Mouse (Mus musculus): ENCODE data around the gene Ubtd1.

Gene Ubtd1

DNA sequence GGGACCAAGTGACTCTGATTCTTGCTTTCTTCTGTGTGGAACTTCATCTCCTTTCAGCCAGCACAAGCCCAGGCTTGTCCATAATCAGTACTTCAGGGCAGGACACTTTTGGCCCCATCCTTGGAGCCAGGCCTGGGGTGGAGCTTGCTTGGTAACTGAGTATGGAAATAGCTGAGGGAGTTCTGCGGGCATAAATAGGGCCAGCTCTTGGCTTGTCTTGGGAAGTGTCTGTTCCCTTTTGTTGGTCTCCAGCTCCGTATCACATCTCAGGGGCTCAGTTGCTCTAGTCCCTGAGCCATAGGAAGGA, 40.9 kb downstream of the Ubtd1 start:
- no peak for DNase-seq (ENCODE audit: low spot score)

GRCm38 (mm10) chr19:42026158-42026557, 44.6 kb downstream of the Ubtd1 start:
- peak; percentile 82 for DNase-seq (ENCODE audit: low spot score)

GRCm38 (mm10) chr19:42031112-42031511, 49.5 kb downstream of the Ubtd1 start:
- no peak for DNase-seq (ENCODE audit: low spot score)

- DNase-seq (ENCODE audit: low spot score), result no peak
Measured at GRCm38 (mm10) chr19:42033611-42034010, 52.0 kb downstream of the Ubtd1 start.

DNA sequence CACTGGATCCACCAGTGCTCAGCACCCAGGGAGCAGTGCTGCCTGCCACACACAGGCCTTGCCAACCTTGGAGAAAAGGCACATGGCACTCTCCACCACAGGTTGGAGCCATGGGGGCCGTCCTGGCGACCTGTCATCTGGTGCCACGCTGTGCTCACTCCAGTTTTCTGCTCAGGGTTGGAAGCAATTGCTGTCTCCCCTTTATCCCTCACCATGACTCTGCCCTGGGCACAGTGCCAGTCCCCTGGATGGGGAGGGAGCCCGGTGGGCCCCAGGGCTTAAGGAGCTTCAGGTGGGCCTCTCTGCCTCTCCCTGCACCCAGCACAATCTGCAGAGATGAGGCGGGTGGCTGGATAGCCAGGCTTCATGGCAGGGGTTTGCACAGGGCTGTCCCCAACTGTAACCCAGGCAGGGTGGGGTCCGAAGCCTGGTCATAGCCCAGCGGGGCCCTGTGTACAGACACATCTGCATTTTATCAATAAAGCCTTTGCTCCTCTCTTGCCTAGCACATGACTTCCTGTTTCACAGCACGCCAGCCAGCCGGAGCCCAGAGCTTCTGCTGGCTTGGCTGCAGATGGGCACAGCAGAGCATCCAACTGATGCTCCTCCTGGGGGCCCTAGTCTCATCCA, 52.7 kb downstream of the Ubtd1 start:
- DNase-seq (ENCODE audit: low spot score), result no peak

DNA sequence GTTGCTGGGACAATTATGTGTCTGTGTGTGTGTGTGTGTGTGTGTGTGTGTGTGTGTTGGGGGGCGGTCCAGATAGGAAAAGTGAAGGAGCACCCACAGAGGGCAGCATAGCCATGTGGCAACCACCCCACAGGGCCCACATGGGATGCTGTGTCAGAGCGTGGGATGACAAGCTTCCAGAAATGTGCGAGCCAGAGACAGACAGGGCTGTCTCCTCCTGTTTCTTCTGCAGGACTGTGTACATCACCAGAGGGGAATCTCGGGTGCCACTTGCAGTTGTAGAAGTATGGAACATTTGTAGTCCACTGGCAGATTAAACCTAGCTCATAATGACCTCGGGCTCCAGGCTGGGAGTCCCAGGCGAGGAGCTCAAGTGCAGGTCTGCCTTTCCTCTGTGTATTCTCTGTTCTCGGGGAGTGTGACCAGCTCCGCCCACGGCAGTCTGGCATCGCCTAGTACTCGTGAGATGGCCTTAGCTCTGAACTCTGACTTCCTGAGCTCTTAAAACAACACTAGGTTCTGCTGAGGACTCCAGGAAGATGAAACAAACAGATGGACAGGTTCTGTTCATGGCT, 53.4 kb downstream of the Ubtd1 start:
- no peak for DNase-seq (ENCODE audit: low spot score)

- peak; percentile 78 for DNase-seq (ENCODE audit: low spot score)
Measured at GRCm38 (mm10) chr19:42035456-42036248, 54.1 kb downstream of the Ubtd1 start, which contains the start of gene Ankrd2. TSS of gene Ankrd2 (plus strand) at chr19:42036000.

- no peak for DNase-seq (ENCODE audit: low spot score)
Measured at GRCm38 (mm10) chr19:42036357-42036756, 54.8 kb downstream of the Ubtd1 start.

DNA sequence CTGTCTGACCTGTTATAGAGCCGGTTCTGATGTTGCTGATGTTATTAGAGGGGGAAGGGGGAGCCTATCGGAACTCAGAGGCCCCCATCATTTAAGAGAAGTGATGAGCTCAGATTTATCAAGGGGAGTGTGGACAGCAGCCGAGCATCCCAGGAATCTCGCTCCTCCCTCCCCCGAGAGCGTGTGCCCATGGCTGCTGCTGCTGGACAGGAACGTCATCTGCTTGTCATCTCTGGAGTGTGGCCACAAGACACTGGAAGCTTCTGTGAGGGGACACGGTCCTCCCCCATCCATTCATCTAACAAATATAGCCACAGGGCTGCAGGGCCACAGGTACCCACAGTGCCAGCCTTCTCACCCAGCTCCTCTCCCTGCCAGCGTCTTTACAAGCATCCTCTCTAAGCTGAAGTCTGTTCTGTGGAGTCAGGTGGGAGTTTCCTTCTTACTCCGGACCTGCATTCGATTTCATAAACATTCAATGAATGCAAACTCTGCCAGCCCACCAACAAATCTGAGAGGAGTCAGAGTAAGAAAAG, 55.7 kb downstream of the Ubtd1 start:
- no peak for DNase-seq (ENCODE audit: low spot score)

- DNase-seq (ENCODE audit: low spot score), result no peak
Measured at GRCm38 (mm10) chr19:42038310-42038709, 56.7 kb downstream of the Ubtd1 start.

GRCm38 (mm10) chr19:42043988-42044387, 62.4 kb downstream of the Ubtd1 start:
- no peak for DNase-seq (ENCODE audit: low spot score)

DNA sequence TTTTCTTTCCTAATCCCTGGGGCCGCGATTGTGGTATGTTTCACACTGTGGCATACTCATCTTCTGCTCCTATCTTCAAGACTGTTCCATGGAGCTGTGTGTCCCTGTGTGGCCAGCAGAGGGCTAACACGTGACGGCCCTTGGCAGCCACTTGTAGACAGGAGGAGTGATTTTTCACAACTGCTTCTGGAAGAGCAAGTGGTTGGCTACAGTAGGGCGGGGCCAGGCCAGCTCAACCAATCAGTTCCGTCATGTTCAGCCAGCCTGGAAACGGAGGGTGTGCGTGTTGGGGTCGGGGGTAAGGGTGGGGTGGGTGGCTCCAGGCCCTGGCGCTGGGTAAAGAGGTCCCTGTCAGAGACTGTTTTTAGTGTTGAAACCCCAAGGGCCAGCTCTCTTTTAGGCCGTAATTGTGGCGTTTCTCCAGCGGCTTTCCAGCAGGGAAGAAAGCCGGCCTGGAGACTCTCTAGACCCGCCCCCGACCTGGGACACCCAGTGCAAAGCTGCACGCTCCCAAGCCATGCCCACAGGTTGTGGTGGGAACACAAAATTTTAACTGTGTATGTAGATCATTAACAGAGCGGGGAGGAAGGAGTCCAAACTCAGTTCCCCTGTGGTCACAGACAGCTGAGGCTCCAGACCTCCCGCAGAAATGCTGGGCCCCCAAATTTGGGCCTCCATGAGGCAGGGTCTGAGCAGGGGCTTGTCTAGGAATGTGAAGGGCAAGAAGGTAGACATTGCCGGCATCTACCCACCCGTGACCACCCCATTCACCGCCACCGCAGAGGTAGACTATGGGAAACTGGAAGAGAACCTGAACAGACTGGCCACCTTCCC, 63.9 kb downstream of the Ubtd1 start, which contains the start of gene Hoga1:
Hoga1 (plus strand) TSS at position 342 of the 834 bp plus-strand sequence.
- peak; percentile 59 for DNase-seq (ENCODE audit: low spot score)

- no peak for DNase-seq (ENCODE audit: low spot score)
Measured at GRCm38 (mm10) chr19:42050251-42050650, 68.7 kb downstream of the Ubtd1 start.

DNA sequence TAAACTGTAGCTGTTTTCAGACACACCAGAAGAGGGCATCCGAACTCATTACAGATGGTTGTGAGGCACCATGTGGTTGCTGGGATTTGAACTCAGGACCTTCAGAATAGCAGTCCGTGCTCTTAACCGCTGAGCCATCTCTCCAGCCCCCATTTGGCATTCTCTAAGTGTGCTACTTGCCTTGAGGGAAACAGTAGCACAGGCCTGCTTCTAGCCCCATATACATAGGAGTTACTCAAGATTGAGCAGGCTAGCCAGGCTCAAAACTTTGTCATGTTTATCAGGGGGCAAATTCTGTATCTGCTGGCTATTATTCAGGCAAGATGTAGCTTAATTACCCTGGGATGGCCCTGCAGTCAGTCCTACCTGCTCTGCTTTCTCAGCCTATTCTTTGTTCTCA, 69.8 kb downstream of the Ubtd1 start:
- no peak for DNase-seq (ENCODE audit: low spot score)

DNA sequence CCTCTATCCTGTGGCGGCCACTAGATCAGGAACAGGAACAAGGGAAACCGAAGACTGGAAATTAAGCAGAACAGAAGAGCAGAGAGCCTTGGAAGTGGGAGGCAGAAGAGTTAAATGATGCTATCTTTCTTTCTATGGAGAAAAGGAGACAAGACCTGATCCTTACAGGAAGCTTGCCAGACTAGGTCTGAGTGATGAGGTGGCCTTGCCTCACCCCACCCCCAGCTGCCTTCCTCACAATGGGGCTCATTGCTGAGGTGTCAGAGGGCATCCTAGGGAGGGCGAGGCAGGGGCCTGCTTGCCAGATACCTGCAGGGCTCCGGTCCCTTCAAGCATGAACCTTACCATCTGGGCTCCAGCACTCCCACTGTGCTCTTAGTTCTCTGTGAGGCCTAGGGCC, 70.4 kb downstream of the Ubtd1 start, which contains the start of gene 4933411K16Rik:
4933411K16Rik (plus strand) TSS at position 301 of the 400 bp plus-strand sequence.
- DNase-seq (ENCODE audit: low spot score), result no peak

GRCm38 (mm10) chr19:42054255-42054654, 72.7 kb downstream of the Ubtd1 start:
- no peak for DNase-seq (ENCODE audit: low spot score)

DNA sequence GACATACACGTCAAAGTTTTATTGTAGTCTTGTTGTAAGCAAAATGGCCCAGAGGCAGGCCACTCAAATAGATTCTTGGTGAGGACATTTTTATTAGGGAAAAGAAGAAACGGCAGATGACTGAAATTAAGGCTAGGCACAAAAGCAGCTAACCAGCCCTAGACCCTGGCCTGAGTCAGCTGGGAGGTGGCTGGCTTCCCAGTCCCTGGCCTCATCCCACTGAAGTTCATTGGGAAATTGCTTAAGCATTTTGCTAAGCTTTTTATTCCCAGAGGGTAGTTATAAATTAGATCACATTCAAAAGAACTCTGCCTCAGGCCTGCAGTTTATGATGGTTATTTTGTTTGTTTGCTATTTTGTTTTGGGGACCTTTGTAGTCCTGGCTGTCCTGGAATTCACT, 74.3 kb downstream of the Ubtd1 start:
- DNase-seq (ENCODE audit: low spot score), result no peak

DNA sequence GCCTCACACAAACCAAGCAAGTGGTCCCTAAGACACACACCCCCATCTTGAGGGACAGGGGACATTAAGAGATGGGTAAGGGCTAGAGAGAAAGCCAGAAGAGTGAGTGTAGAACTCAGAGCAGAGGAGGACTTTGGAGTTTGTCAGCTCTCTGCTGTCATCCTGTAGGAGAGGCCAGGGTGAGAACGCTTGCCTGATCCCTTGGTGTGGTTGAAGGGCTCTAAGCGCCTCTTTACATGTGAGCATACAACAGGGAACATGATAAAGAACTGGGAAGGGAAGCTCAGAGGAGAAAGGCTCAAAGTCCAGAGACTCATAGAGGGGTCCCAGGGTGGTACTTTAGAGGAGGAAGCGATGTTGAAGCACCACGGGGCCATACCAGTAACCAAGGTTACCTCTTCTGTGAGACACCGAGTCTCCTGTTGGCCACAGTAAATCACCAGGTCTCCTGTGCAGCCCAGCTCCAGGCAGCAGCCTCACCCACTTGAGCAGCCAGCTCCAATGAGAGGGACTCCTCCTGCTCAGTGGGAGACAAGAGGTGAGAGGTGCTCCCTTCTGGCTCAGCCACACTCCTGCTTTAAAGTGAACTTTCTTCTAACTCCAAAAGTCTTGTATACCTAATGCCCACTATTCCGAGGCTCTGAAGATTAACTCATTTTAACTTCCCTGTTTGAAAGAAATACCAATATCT, 75.3 kb downstream of the Ubtd1 start:
- no peak for DNase-seq (ENCODE audit: low spot score)

- no peak for DNase-seq (ENCODE audit: low spot score)
Measured at GRCm38 (mm10) chr19:42058426-42058825, 76.9 kb downstream of the Ubtd1 start.

- no peak for DNase-seq (ENCODE audit: low spot score)
Measured at GRCm38 (mm10) chr19:42061443-42061842, 79.9 kb downstream of the Ubtd1 start.

DNA sequence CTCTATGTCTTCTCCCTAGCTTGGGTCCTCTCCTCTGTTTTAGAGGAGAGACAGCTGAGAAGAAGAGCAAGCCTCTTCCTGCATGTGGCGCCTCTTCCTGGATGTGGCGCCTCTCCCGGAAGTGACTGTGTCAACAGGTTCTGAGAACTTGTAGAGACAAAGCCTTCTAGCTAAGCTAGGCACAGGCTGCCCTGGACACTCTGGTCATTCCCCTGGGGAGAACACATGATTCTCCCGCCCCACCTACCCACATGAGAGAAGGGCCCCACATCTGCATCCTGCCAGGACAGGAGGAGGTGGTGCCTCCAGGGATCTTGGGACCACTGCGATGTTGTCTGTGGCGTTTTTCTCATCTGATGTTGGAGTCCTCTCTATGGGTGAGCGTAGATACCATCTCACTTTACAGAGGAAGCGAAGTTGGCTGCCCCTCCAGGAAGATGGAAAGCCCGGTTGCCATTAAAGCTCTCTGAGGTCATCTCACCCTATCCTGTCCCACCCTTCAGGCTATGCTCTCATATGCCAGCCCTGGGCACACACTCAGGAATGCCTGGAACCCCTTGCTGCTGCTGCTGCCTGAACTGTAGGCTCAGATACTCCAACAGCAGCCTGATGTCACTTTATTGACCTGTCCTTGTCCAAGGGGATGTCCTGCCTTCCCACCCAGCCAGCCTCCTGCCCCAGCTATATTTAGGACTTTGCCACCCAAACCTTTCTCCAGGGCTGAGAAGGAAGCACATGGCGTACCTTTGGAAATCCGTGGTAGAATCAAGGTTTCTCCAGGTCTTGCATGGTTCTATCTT, 87.1 kb downstream of the Ubtd1 start:
- no peak for DNase-seq (ENCODE audit: low spot score)

All from urinary bladder, postnatal 25 days (tissue).